Mouse (Mus musculus): Measurements from ENCODE around the gene Ccl6.

GRCm38 (mm10) chr11:83584232-83584631 is 8.7 kb downstream of the Ccl6 start:
- no peak for TF ChIP-seq CTCF (conservative IDR thresholded peaks at IDR 0.05; ENCODE audit: insufficient read depth, insufficient read length, low read depth, low read length)
- TF ChIP-seq POLR2A (IDR thresholded peaks at IDR 0.05; ENCODE audit: low read depth, low read length): no peak
